9 mouse cellular contexts compared by ENCODE assay signal in genomic region chr9:60521806-60522264, GRCm38 (mm10). TPM values are rescaled to one million over a fixed set of nuclear protein-coding genes. Genes with fewer than 3 reads are reported as not detected.
DNase-seq lines count a peak whose midpoint lies in the region; ATAC-seq and TF ChIP-seq lines count a peak whose summit lies in the region.
"Had no signal": no experiment of that assay in that cellular context is flagged by ENCODE, and none has a peak within 500 bp of the region (broad histone marks: within the 10 kb centered on the region; RNA-seq: fewer than 3 reads in every experiment).

TSS of gene Thsd4 (minus strand) at chr9:60522046.

- H3K27me3 ChIP-seq in intestine, embryonic 15.5 days (replicated peaks) = no peaks in the 10 kb centered on the region
- H3K27me3 ChIP-seq in limb, embryonic 15.5 days = peaks cover 28% of the 10 kb centered on the region
- H3K27me3 ChIP-seq in midbrain, embryonic 14.5 days (ENCODE audit: control insufficient read depth, insufficient read depth, low read length) = peaks cover 10% of the 10 kb centered on the region
- H3K27me3 ChIP-seq in testis, adult 2 months (ENCODE audit: control insufficient read depth, insufficient read depth, low read length) = no peaks in the 10 kb centered on the region
- H3K27me3 ChIP-seq: CH12.LX had no signal

- H3K4me2 ChIP-seq in intestine, embryonic 15.5 days (replicated peaks) = peak within 1 kb of the TSS; percentile 83
- peak within 1 kb of the TSS; percentile 84 for H3K4me2 ChIP-seq in limb, embryonic 15.5 days
- peak within 1 kb of the TSS; percentile 77 for H3K4me2 ChIP-seq in midbrain, embryonic 14.5 days (ENCODE audit: low read length)

- peak; percentile 74 for TF ChIP-seq CTCF in testis, adult 2 months (IDR thresholded peaks at IDR 0.05; ENCODE audit: control insufficient read depth, insufficient read depth, insufficient replicate concordance, low read depth, low read length)

- intact Hi-C loops in heart, postnatal 25 days (cut with DNase I) = loop anchor here (2.0 to 5.0 kb wide), 3 partner anchors 75 to 277 kb away; no protein-coding TSS in a partner anchor
- intact Hi-C loops in gastrocnemius, postnatal 14 days (cut with DNase I; ENCODE audit: low total_unique reads) = loop anchor here (2.0 to 10.0 kb wide), 2 partner anchors 247 to 277 kb away; no protein-coding TSS in a partner anchor

- H3K36me3 ChIP-seq in intestine, embryonic 15.5 days = 0 out of 2 replicates have a peak, but pooled peaks cover 3% of the 10 kb centered on the region
- H3K36me3 ChIP-seq in limb, embryonic 15.5 days = no peaks in the 10 kb centered on the region
- H3K36me3 ChIP-seq in midbrain, embryonic 14.5 days (ENCODE audit: control insufficient read depth, insufficient read depth, low read length) = no peaks in the 10 kb centered on the region
- no peaks in the 10 kb centered on the region for H3K36me3 ChIP-seq in testis, adult 2 months (ENCODE audit: control insufficient read depth, insufficient read depth, low read length)

- WGBS in intestine, embryonic 15.5 days = 1% methylated on average over 51 of the region's 51 CpGs
- WGBS in limb, embryonic 15.5 days = under 1% methylated on average over 51 of the region's 51 CpGs
- WGBS in midbrain, embryonic 14.5 days = under 1% methylated on average over 50 of the region's 51 CpGs

- H3K4me3 ChIP-seq in intestine, embryonic 15.5 days (replicated peaks) = peak within 1 kb of the TSS; percentile 76
- peak within 1 kb of the TSS; percentile 66 for H3K4me3 ChIP-seq in limb, embryonic 15.5 days
- H3K4me3 ChIP-seq in midbrain, embryonic 14.5 days (replicated peaks; ENCODE audit: low read depth, low read length) = peak within 1 kb of the TSS; percentile 45
- peak within 1 kb of the TSS; percentile 78 for H3K4me3 ChIP-seq in testis, adult 2 months (ENCODE audit: control insufficient read depth, low read depth, low read length)

- TF ChIP-seq POLR2A in testis, adult 2 months (IDR thresholded peaks at IDR 0.05; ENCODE audit: control insufficient read depth, low read depth, low read length) = no peak

- H3K9ac ChIP-seq in intestine, embryonic 15.5 days = peak within 1 kb of the TSS; percentile 87
- peak within 1 kb of the TSS; percentile 61 for H3K9ac ChIP-seq in limb, embryonic 15.5 days
- peak within 1 kb of the TSS; percentile 49; the same call in 1 of the 2 replicates for H3K9ac ChIP-seq in midbrain, embryonic 14.5 days (replicated peaks; ENCODE audit: low read length)

- peaks cover 62% of the 10 kb centered on the region for H3K4me1 ChIP-seq in intestine, embryonic 15.5 days (replicated peaks)
- peaks cover 53% of the 10 kb centered on the region for H3K4me1 ChIP-seq in limb, embryonic 15.5 days
- H3K4me1 ChIP-seq in midbrain, embryonic 14.5 days (ENCODE audit: control insufficient read depth, insufficient read depth, low read length) = peaks cover 32% of the 10 kb centered on the region
- peaks cover 12% of the 10 kb centered on the region for H3K4me1 ChIP-seq in testis, adult 2 months (ENCODE audit: control insufficient read depth, insufficient read depth, low read length)

- H3K27ac ChIP-seq in intestine, embryonic 15.5 days = peak within 1 kb of the TSS; percentile 75
- H3K27ac ChIP-seq in limb, embryonic 15.5 days = 0 out of 2 replicates have a peak within 1 kb of the TSS, but pooled peaks have one; percentile 18
- H3K27ac ChIP-seq in midbrain, embryonic 14.5 days (replicated peaks; ENCODE audit: low read depth, low read length) = no peak within 1 kb of the TSS
- no peak within 1 kb of the TSS; the same call in 1 of the 2 replicates for H3K27ac ChIP-seq in testis, adult 2 months (ENCODE audit: control insufficient read depth, insufficient read depth, low read depth, low read length)

- no peaks in the 10 kb centered on the region for H3K9me3 ChIP-seq in intestine, embryonic 15.5 days
- no peaks in the 10 kb centered on the region for H3K9me3 ChIP-seq in limb, embryonic 15.5 days
- H3K9me3 ChIP-seq in midbrain, embryonic 14.5 days (ENCODE audit: control insufficient read depth, low read length) = no peaks in the 10 kb centered on the region

- DNase-seq in heart, adult 18-20 months = peak; percentile 46 to 77
- no peak for DNase-seq in heart, postnatal 25 days (ENCODE audit: low spot score)
- DNase-seq in cerebellum, postnatal 14 days = peak; percentile 73 to 79
- DNase-seq in gastrocnemius, postnatal 14 days = peak; percentile 64
- DNase-seq in midbrain, embryonic 14.5 days = peak; percentile 82

- ATAC-seq in intestine, embryonic 15.5 days = peak; percentile 79
- no peak for ATAC-seq in limb, embryonic 15.5 days (ENCODE audit: insufficient number of reproducible peaks, low FRiP score, low TSS enrichment, low read depth)
- peak; percentile 14; the same call in 1 of the 2 replicates for ATAC-seq in midbrain, embryonic 14.5 days (ENCODE audit: low FRiP score, low TSS enrichment)

RNA-seq across cellular contexts. Expression of gene Thsd4, which starts in this region (rescaled TPM):
- total RNA-seq in heart, adult 18-20 months (2021) = 1 to 10 TPM; 4.4 to 4.7 TPM
- total RNA-seq in heart, postnatal 25 days (2021) = 1 to 10 TPM; 6.2 to 6.4 TPM
- total RNA-seq in gastrocnemius, postnatal 14 days (2021) = 1 to 10 TPM; 2.4 to 3.7 TPM
- polyA plus RNA-seq in intestine, embryonic 15.5 days (2015; fragmentation: Nextera tagmentation; extraction: Ambion mirVana) = 23.2 and 25.8 TPM in 2 replicates
- polyA plus RNA-seq in limb, embryonic 15.5 days (2015; fragmentation: Nextera tagmentation; extraction: Ambion mirVana) = 27.9 and 31.6 TPM in 2 replicates
- polyA plus RNA-seq in midbrain, embryonic 14.5 days (2014; fragmentation: Nextera tagmentation; extraction: Ambion mirVana) = 3.4 and 5.6 TPM in 2 replicates
- polyA plus RNA-seq in testis, adult 2 months (2012; rRNA removed) = 1.4 TPM in 2 replicates
- total RNA-seq: CH12.LX had no signal

Comparison
In these comparisons a context has a peak if more than half of its experiments do, and no peak if none do; other contexts are left out.
1. H3K27ac ChIP-seq: peak in intestine, embryonic 15.5 days (single experiment) and limb, embryonic 15.5 days (single experiment); none in midbrain, embryonic 14.5 days (single experiment) and testis, adult 2 months (single experiment).
2. Peak in every context shown above with its lines, with median percentiles within 50 percentile points of each other: H3K4me2 ChIP-seq, H3K4me3 ChIP-seq and H3K9ac ChIP-seq.